In genomic region chr16:33914997-33915396, GRCm38 (mm10) we compare ENCODE assay signal across 23 mouse cellular contexts. TPM values are rescaled to one million over a fixed set of nuclear protein-coding genes. Genes with fewer than 3 reads are reported as not detected.
DNase-seq lines count a peak whose midpoint lies in the region; ATAC-seq and TF ChIP-seq lines count a peak whose summit lies in the region.
"Had no signal": no experiment of that assay in that cellular context is flagged by ENCODE, and none has a peak within 500 bp of the region (broad histone marks: within the 10 kb centered on the region; RNA-seq: fewer than 3 reads in every experiment).

No protein-coding gene starts in this region.

- intact Hi-C loops in gastrocnemius, adult 2 months (cut with DNase I), result no loop called here
- intact Hi-C loops in left cerebral cortex, postnatal 25 days (cut with DNase I), result no loop called here

- ATAC-seq in common myeloid progenitor, adult 5-6 weeks (replicated peaks; ENCODE audit: low read depth, poor library complexity, severe bottlenecking), result peak; percentile 62
- ATAC-seq in monocyte, adult 5-6 weeks (replicated peaks; ENCODE audit: insufficient number of reproducible peaks, low FRiP score, low TSS enrichment, poor library complexity, severe bottlenecking), result peak; percentile 79
- ATAC-seq: activated CD4-positive, CD25-positive, alpha-beta regulatory T cell, adult 4 months; forebrain, embryonic 14.5 days; intestine, embryonic 15.5 days; Patski had no signal

- TF ChIP-seq CTCF in gastrocnemius, adult 2 months (IDR thresholded peaks at IDR 0.05), result no peak

- DNase-seq in gastrocnemius, adult 2 months, result no peak
- DNase-seq in gastrocnemius, postnatal 10 days, result no peak
- peak; percentile 52 for DNase-seq in layer of hippocampus, adult 9-11 months
- no peak for DNase-seq in layer of hippocampus, postnatal 10 days (ENCODE audit: low spot score in 2 of 2)
- no peak for DNase-seq in left cerebral cortex, postnatal 25 days (ENCODE audit: low spot score in 2 of 2)
- no peak for DNase-seq in cerebellum, adult 11 months
- DNase-seq: adrenal gland, postnatal 14 days; cerebellum, adult 8-10 months; gastrocnemius, postnatal 36 days; heart, postnatal 4 days; left cerebral cortex, postnatal 4 days; lung, adult 2 months; retina, postnatal 1 day; thymus, adult 2 months had no signal

- no peak overlapping the region for H3K4me3 ChIP-seq in gastrocnemius, adult 2 months
- H3K4me3 ChIP-seq: embryonic facial prominence, embryonic 13.5 days; hindbrain, embryonic 15.5 days; intestine, embryonic 15.5 days; stomach, embryonic 15.5 days had no signal

- H3K27ac ChIP-seq in gastrocnemius, adult 2 months, result peak overlapping the region; percentile 77; the same call in 1 of the 2 replicates
- H3K27ac ChIP-seq: embryonic facial prominence, embryonic 13.5 days; hindbrain, embryonic 15.5 days; intestine, embryonic 15.5 days; stomach, embryonic 15.5 days had no signal

RNA-seq across cellular contexts. Expression of gene Umps, which starts 51.8 kb away (rescaled TPM):
- total RNA-seq in gastrocnemius, adult 2 months (2021), result 1 to 10 TPM; 5.3 to 7.3 TPM
- 1 to 10 TPM; 7.4 to 9.1 TPM for total RNA-seq in gastrocnemius, postnatal 10 days (2021)
- total RNA-seq in layer of hippocampus, postnatal 10 days (2021), result 10 to 100 TPM; 17.1 to 18.5 TPM
- 102 TPM in 2 replicates for total RNA-seq in common myeloid progenitor, adult 5-6 weeks (2017)
- total RNA-seq in monocyte, adult 5-6 weeks (2017), result 19.4 to 23.2 TPM (median 22.4 TPM) in 3 replicates
- 10 to 100 TPM; 15.2 to 16.1 TPM for total RNA-seq in left cerebral cortex, postnatal 25 days (2021)
